Mouse (Mus musculus) CD4-positive naive resting alpha-beta T cell, adult 57 days (primary cell): ENCODE results near the gene Gm5460. TPM values are rescaled to one million over a fixed set of nuclear protein-coding genes. Genes with fewer than 3 reads are reported as not detected.

ENCODE experiments used
- total RNA-seq: library from RNA; stranded (reverse); gene quantifications from one replicate; pipeline ENCODE4 v1.2.4, GENCODE M21; 2023

Gene Gm5460
- total RNA-seq, result not detected

GRCm38 (mm10) chr14:34016381-34016780 is at the start of gene Gm5460:
Gene Gm5460, plus strand, starts transcription at chr14:34016758.

GRCm38 (mm10) chr14:33978604-33979059 is 37.9 kb upstream of the Gm5460 start, which contains the start of gene Zfp488:
Gene Zfp488, minus strand, starts transcription at chr14:33978764.

GRCm38 (mm10) chr14:34015063-34015462 is 1.5 kb upstream of the Gm5460 start, which contains the start of gene Gm30083:
Gene Gm30083, minus strand, starts transcription at chr14:34015182.

GRCm38 (mm10) chr14:34052516-34052915 is 36.0 kb downstream of the Gm5460 start, which contains the start of gene Antxrl:
Gene Antxrl, plus strand, starts transcription at chr14:34052707.

GRCm38 (mm10) chr14:34085731-34086130 is 69.2 kb downstream of the Gm5460 start, which contains the start of gene Anxa8:
Gene Anxa8, plus strand, starts transcription at chr14:34085981.

Other genes with a start within 250 kb of the Gm5460 start
- not detected for gene Gdf10, start 93.2 kb upstream of the Gm5460 start, total RNA-seq
- not detected for gene Gdf2, start 75.7 kb upstream of the Gm5460 start, total RNA-seq
- not detected for gene Rbp3, start 62.8 kb upstream of the Gm5460 start, total RNA-seq
- gene Zfp488, start 38.0 kb upstream of the Gm5460 start, total RNA-seq, result not detected
- not detected for gene Gm30083, start 1.6 kb upstream of the Gm5460 start, total RNA-seq
- gene Antxrl, start 35.9 kb downstream of the Gm5460 start, total RNA-seq, result not detected
- not detected for gene Anxa8, start 69.2 kb downstream of the Gm5460 start, total RNA-seq
- gene A630023A22Rik, start 86.0 kb downstream of the Gm5460 start, total RNA-seq, result not detected
- gene Npy4r, start 135.7 kb downstream of the Gm5460 start, total RNA-seq, result not detected
- gene Gprin2, start 184.9 kb downstream of the Gm5460 start, total RNA-seq, result not detected
- not detected for gene Syt15, start 202.8 kb downstream of the Gm5460 start, total RNA-seq